Mouse (Mus musculus) 3T3-L1 (cell line): ENCODE measurements around the gene Ghr.

Experiments
- DNase-seq: peaks from one replicate; pipeline ENCODE4 v3.0.0-alpha.2; 2015; ENCODE audit warnings: low read depth, low spot score

Ghr gene

DNA sequence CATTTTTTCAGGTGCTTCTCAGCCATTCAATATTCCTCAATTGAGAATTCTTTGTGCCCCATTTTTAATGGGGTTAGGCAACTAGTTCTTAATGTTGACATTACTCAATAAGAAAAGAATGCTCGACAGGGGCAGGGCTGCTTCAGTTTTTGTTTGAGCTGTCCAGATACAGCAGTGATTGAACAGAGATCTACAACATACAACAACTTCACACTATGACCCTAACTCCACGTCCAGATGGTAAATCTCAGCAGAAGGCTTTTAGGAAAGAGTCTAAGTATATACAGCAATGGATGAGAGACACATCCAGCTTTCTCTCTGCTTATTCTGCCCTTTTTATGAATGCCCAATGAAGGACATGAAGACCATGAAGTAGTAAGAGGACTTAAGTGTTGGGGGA, 199.5 kb downstream of the Ghr start:
- no peak for DNase-seq

DNA sequence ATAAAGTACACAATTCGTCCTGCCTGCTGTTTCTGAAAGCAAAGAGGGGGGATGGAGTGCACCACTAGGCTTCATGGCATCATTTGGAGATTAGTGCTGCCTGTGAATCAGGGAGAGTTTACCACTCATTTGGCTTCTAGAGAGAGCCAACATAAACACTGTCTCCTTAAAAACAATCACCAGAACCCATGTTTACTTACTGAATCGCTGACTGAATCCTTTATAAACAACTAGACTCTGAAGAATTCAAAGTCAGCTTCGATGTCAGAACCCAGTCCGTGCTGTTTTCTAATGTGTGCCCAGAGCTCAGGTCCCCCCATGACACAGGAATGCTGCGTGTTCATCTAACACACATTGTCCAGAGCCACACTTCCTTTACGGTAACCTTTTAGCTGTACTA, 201.9 kb downstream of the Ghr start:
- no peak for DNase-seq

DNA sequence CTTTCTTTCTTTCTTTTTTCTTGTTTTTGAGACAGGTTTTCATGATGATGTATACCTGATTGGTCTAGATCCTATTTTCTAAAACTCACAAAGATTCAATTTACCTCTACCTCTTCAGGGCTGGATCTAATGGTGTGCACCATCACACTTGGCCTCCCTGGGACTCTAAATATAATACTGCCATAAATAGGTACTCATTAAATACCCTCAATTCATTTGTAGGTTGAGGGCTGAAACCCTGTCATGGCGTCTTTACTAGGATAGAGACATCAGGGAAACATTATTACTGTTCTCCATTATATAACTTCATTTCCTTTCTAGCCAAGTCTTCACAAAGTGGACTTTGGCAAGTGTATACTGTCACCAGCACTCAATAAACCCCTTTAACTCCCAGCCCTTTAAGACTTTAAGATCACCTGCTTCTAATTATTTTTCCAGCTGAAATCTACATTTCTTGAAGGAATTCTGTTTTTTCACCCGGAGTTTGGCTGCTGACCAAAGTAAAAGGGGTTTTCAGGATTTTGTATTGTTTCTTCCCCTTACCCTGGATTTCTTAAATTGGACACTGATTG, 214.9 kb downstream of the Ghr start:
- no peak for DNase-seq

DNA sequence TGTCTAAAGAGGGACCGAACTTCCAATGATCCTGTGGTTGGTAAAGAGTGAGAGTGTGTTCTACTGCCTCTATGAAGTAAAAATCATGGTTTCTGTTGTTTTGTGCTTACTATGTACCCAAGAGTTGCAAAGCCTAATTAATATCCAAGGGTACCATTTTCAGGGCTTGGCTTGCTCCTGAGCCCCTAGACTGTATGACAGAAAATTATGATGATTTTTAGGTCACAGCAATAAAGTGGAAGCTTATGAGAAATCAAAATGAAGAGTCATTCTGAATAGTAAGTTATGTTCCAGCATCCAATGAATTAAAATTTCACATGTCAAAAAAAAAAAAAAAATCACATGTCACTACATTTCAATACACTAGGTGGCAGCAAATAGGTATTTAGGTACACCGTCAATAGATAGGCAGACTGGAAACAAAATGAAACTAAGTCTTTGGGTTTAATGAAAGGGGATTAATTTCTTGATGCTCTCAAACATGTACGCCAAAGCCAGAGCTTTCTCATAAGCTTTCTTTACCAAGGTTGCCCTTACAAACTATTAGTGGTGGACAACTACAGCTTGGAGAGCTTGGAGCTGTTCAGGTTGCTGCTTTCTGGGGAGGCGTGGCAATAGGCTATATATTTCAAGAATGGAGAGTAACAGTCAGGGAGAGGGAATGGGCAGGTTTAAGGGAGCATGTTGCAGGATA, 227.1 kb downstream of the Ghr start:
- peak; percentile 77 for DNase-seq

GRCm38 (mm10) chr15:3353696-3354095, 229.6 kb downstream of the Ghr start:
- DNase-seq = no peak

DNA sequence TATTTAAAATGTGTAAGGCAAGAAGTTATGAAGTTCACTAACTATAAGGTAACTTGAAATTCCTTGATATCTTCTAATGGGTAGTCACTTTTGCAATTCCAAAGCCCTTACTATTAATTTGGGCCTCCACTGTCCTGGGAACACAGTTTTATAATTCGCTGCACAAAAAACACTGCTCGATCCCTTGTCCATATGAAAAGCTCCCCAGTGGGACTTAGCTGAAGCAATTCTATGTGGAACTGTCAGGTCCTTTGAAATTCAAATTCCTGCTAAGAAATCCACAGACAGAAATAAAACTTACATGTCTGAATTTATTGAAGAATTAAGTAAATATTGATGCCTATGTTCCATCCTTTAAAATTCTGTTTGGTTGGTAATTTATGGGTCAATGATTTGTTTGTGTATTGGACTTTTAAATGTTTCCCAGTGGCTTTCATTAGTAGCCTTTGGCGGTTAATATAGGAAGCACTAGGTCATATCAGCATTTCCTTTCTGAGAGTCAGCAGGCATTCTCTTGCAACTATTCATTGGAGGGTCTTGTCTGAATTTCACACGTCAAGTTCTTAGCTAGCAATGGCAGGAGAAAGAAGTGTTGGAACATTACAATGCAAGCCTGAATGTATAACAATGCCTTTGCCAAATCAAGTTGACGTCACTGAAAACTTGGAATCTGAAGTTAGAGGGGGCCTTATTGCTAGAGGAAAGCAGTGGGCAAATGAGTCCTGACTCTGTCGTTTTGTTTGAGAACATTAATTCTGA, 233.8 kb downstream of the Ghr start:
- DNase-seq = no peak

GRCm38 (mm10) chr15:3346682-3347081, 236.6 kb downstream of the Ghr start:
- no peak for DNase-seq

DNA sequence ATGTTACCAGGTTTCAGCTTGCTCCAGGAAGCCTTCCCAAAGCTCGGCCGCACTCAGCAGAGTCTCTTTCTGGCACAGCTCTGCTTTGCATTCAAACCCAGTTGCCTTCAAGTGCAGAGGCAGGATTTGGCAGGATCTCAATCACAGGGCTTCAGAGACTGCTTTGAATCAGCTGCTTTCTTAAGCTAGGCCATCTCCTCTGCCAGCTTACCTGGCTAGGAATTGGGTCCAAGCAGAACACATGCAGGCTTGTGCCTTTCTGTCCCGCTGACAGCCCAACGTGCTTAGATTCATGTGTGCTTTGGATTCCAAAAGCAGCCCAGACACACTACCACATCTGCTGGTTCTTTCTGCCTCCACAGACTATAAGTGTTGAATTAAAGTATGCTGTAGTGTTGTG, 238.7 kb downstream of the Ghr start:
- no peak for DNase-seq

DNA sequence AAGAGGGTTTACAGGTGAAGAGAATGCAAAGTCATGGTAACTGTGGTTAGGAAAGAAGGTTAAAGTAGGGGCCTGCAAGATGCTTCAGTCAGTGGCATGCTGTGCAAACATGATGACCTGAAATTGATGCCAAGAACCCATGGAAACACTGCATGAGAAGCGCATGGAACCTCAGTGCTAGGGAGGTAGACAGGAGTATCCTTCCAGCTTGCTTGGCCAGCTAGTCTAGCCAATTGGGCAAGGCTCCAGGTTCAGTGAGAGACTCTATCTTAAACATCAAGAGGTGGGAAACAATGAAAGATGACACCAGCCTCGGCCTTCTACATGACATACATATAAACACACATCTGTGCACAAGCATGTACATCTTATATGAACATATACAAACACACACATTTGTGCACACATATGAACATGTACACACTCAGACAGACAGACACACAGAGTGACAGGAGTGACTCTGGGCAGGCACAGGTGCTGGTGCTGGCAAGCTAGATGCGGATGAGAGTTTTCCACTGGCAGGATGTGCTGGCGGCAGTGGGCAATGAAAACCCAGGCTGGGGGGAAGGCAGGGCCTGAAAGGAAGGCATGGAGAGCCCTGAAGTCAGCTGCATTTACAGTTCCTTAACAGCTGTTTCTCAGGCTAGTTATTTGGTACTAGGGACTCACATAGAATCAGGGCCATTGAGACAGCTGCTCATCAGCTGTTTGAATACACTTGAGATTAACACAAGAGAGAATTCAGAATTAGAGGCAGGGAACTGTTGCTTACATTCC, 241.3 kb downstream of the Ghr start:
- no peak for DNase-seq

DNA sequence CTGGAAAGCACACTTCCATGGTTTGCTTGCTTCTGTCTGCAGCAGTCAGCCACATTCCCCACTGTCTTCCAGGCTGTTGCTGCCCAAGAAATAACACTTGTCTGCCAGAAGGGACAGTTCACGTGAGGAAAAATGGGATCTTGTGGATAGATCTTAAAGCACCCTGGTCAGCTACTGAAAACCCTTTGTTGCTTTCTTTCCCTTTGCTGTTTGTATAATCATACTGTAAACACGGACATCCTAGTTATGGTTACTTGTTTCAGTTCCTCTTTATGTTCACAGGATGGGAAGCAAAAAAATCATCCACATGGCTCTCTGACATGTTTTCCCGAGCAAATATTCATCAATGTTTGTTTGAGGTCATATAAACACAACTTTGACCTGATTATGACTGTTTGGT, 243.4 kb downstream of the Ghr start:
- DNase-seq = no peak

GRCm38 (mm10) chr15:3332517-3332916, 250.8 kb downstream of the Ghr start:
- DNase-seq = no peak

DNA sequence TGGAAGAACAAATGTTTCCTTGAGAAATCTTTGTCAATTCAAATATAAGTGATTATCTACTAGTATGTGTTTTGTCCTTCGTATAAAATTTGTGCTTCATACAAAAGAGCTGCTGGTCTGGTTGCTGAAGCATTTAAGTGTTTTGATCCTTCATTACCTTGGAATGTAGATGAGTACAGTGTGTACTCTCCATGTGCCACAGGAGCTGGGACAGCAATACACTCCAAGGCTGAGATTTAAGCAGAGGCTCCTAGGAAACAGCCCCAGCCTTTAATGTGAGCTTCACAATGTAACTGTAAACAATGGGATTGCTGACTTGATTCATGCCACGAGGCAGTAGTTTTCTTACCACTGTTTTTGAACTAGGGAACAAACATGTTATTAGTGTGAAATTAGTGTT, 251.5 kb downstream of the Ghr start:
- no peak for DNase-seq

DNA sequence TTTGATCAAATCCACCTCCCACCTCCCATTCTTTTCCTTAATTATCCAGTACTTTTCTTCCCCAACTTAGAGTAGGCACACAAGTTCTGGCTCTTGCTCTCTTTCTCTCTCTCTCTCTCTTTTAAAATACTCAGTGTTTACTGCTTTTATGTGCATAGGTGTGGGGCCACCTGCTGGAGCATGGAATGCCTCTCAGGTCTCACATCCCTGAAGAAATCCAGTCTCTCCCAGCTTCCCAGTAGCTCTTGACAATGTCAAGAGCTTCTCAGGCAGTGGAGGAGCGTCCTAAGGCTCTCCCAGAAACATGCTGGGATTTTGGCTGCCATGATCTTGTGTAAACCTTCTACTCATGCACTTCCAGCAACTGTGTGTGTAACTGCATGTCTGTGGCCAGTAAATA, 253.0 kb downstream of the Ghr start:
- no peak for DNase-seq

DNA sequence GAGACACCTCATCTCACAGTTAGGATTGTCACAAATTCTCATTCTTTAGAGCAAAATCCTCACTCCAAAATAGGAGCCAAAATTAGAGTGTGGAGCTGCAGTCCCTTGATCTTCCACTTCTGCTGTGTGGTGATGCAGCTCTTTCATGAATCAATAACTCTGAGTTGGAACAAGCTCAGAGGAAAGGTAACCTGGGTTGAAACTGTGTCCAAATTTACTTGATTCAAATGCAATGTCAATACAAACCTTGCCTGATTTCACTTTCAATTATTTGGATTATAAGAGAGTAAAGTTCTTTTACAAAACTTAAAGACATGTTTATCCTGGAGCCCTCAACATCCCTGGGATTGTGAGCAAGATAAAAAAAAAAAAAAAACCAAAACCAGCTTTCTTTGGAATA, 260.3 kb downstream of the Ghr start:
- no peak for DNase-seq

- DNase-seq = peak; percentile 38
These were observed 263.4 kb downstream of the Ghr start for GRCm38 (mm10) chr15:3319929-3320328.

DNA sequence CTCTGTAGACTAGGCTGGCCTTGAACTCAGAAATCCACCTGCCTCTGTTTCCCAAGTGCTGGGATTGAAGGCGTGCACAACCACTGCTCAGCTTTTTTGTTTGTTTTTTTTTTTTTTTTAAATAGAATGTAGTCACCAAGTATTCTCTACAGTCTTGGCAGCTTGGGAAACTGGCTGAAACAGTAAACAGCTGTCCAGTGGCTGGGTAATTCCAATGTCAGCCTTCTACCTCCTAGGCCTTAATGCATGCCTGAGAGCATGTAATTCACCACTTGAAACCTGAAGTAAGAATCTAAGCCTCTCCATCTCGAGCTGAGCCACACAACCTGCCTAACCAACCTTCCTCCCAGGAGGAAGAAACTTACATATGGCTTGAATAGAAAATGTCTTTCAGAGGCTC, 266.7 kb downstream of the Ghr start:
- no peak for DNase-seq

- DNase-seq = peak; percentile 21
These were observed 270.4 kb downstream of the Ghr start for GRCm38 (mm10) chr15:3312937-3313336.

- DNase-seq = no peak
These were observed 273.4 kb downstream of the Ghr start for GRCm38 (mm10) chr15:3309856-3310255.

- no peak for DNase-seq
These were observed 279.9 kb downstream of the Ghr start, which contains the start of gene Ccdc152 for GRCm38 (mm10) chr15:3303426-3303825. Gene Ccdc152, minus strand, starts transcription at chr15:3303526.

DNA sequence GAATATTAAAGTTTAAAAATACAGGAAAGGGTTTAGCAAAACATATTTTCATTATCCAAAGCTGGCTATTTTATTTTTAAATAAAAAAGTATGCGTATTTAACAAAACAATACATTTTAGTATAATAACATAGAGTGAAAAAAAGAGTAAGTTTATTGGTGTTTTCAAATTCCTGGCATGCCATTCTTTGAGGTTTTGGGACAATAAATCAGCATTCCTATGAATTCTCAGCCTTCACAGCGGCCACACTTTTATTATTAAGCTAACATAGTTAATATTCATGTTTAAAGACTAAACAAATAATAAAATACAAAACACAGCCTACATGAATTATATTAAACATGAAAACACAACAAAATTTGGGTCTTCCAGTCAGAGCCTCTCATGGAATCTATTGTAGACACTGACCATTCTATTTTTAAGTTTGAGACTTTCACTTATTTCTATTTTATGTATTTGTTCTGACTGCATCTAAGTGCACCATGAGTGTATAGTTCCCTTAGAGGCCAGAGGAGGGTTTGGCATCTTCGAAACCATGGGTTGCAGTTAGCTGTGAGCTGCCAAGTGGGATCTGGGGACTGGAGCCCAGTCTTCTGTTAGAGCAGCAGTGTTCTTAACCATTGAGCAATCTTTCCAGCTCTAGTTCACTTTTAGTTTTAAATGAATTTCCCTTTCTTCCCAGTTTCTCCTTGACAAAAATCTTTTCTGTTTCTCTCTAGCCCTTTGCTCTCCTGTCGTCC, 282.8 kb downstream of the Ghr start:
- peak; percentile 71 for DNase-seq

- no peak for DNase-seq
These were observed 285.7 kb downstream of the Ghr start for GRCm38 (mm10) chr15:3297615-3298014.
